Mouse (Mus musculus): ENCODE data around the gene Mad1l1.

The Mad1l1 gene

DNA sequence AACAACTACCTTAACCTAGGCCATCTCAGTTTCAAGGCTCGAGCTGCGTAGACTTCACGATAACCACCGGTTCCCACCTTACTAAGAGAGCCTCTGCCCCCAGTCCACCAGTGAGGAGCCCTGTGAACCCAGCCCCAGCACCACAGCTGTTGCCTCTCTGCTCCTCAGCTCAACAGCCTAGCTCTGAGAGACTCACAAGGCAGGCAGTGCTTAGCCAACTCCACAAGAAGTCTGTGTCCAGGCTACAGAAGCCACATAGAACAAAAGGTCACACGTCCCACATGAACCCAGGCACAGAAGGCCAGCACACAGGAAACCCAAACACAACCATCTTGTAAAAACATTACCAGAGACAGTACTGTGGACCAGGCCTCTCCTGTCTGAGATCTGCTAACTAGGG is 62.7 kb downstream of the Mad1l1 start:
- DNase-seq = peak in 1 of 2 experiments; percentile 49

- DNase-seq = no peak
These were observed 63.3 kb downstream of the Mad1l1 start for GRCm38 (mm10) chr5:140258035-140258434.

DNA sequence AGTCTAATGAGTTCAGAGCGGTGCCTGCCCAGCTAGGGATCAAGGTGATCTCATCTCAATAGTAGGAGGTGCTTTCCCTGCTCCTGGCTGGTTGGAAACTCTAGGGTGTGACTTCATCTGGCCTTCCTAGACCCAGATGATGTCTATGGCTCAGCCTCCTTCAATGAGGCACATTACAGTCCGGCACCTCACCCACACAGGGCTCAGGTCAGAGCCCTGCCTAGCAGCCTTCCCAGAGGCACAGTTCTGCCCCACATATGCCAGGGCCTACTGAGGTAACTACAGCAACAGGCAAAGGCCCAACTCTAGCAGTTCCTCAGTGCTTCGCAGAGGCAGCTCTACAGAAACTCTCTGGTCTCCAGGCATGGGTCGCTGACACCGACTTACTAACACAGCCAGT is 63.9 kb downstream of the Mad1l1 start:
- no peak for DNase-seq

- DNase-seq = no peak
These were observed 64.7 kb downstream of the Mad1l1 start for GRCm38 (mm10) chr5:140256685-140257084.

DNA sequence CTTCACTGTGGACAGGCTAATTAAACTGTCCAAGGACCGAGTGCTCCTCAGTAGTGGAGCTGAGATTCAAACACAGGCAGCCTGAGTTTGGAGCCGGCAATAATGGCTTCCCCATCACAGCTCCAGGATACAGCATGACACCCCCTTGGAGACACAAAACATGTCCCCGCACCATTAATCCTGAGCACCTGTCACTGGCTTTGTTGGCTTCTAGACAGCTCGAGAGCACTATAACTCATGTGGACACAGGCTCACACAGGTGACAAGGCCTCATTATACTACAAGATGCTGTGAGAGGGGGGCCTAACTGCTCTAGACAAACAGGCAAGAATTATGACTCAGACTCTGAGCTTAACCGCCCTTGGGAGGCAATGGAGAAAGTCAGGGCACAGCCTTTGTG is 66.1 kb downstream of the Mad1l1 start:
- no peak for DNase-seq

DNA sequence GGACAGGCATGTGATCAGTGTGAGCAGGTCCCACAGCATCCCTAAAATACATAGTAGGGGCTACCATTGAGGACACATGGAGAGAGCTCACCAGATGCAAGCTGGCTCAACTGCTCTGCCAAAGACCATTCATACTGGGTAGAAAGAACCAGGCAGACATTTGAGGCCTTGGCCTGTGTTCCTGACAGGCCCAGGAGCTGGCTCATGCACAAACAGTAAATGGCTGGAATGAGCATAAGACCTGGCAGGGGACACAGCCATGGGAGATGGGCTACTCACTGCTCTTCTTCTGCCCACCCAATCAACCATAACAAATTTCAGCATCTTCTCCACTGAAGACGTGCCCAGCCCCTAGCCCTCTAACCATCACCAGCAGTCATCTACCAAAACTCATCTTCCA is 66.7 kb downstream of the Mad1l1 start:
- no peak for DNase-seq

- no peak for DNase-seq
These were observed 69.4 kb downstream of the Mad1l1 start for GRCm38 (mm10) chr5:140251989-140252388.

DNA sequence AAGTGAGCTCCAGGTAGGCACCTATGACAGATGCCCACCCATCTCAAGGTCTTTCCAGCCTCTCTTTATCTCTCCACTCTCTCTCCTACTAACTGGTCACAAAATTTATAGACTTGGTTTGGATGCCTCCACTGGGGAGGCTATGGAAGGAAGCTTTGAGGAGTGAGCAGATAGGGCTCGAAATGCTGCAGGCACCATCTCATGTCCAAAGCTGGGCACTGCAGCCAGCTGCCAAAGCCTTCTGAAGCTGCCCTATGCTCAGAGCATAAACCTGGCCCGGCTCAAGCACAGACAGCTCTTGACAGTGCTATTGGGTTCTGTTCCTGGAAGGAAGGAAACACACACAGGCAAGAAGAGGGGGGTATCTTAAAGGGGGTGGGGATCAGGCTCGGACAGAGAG is 71.0 kb downstream of the Mad1l1 start:
- DNase-seq = no peak

DNA sequence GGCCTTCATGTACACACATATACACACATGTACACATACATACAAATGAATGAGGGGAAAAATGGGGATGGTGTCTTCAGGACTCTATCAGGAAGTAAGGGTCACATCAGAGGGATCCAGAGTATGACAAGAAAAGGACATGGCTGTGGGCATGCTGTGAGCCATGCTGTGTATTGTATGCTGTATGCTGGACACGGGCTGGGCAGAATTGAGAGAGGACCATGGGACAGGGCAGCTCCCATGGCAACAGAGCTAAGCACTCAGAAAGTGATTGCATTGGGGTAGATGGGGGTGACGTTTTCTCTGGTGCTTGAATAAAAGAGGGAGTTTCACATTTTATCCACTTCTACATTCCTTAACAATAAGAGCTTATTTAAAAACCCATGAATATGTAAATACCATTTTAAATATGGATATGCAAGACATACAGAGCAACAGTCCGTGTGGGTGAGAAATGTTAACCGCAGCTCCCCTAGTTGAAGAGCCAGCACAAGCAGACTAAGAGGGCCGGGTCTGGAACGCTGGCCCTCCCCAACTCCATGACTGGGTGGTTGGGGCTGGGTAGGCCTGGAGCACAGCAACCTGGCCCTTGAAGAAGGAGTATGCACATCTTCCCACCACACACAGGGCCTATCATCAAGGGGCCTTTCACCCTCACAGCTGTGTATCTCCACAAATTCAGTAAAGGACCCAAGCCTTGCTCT is 71.8 kb downstream of the Mad1l1 start:
- DNase-seq = no peak

DNA sequence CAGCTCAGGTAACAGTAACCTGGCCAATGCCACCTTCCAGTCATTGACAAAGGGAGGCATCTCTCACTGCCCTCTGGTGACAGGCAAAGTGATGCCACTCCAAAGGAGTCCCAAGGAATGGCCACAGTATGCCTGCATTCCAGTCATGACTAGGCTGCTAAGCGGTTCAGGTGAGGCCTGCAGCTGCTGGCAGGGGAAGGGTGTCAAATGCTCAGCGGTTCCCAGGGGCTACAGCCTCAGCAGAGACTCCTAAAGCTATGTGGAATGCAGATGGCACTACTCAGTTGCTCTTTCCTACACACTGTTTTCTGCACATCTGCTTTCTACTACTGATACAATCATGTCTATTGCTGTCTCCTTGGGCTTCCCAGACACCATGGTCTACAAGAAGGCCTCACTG is 73.3 kb downstream of the Mad1l1 start:
- DNase-seq = no peak

DNA sequence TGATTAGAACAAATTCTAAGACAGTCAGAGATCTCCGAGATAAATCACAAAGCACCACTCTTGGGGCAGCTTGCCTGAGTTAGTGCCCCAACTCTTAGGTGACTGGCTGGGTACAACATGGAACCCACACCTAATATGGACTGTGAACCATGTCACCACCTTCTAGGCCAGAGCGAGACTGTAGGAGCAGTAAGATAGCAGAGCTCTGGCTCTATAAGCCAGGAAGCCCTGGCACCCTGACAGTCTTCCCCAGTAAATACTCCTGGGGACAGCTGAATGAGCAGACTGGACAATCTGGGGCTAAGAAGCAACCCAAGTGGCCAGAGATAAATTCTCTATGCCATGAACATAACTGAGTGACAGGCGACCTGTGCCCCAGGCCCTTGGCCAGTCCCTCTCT is 81.1 kb downstream of the Mad1l1 start:
- DNase-seq = no peak

GRCm38 (mm10) chr5:140238880-140239279 is 82.5 kb downstream of the Mad1l1 start:
- no peak for DNase-seq

DNA sequence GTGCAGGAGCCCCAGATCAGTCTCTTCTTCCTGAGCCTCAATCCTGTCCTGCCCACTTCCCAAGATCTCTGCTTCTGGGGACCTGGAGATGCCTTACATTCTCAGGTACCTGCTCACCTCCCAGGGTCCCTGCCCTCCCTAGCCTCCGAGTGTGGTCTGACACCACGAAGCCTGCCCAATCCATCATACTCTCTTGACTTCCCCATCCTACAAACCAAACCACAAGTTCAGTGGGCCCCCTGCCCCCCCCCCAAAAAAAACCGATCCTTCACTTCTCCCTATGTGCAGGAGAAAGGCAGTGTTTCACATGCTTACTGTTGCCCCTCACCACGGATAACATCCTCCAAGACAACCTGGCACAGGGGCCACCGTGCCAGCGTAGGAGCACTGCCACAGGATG is 90.5 kb downstream of the Mad1l1 start:
- DNase-seq = no peak

DNA sequence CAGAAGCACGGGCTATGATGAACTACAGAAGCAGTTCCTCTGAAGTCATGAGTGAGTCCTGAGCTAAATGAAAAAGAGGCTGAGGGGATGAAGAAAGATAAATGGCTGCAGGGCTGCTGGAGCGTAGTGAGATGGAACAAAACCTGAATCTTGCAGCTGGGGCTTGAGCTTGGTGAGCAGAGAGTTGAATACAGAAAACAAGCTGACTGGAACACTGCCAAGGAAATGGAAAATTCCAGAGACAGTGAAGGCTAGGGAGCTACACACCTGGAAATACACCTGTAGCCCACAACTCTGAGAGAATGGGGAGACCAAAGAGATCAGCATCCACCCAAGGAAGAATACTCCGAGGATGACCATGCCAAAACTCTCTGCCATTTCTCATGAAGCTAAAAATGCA is 93.0 kb downstream of the Mad1l1 start:
- DNase-seq = peak; percentile 31 to 32

DNA sequence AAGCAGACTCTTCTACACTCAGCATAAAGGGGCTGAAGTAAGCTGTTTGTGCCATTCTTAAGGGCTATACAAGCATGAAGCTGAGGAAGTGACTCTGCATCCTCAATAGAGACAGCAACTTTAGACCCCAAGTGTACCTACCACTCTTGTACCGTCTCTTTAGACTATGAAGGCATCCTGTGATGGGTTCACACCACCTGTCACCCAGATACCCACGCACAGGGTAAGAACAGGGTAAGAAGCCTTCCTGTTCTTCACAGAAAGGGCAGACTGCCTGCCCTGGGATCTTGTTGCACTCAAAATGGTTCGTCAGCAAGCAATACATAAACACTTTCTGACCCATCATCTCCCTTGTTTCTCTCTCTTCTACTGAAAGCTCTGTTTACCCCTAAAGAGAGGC is 94.5 kb downstream of the Mad1l1 start:
- no peak for DNase-seq

DNA sequence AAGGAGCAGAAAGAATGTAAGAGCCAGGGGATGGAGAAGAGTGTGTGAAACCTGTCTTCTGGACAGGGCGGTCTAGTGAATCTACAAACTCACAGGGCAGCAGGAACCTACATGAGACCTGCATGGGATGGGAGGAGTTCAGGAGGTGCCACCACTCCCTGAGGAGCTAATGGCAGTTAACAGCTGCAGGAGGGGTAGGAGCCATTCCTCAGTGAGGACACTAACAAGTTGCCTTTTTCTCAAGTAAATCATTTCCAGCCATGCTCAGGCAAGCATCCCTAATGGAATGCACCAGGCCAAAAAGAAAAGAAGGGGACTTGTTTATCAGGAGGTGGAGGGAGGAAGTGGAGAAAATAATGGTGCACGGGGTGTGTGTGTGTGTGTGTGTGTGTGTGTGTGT is 95.5 kb downstream of the Mad1l1 start:
- peak; percentile 20 to 44 for DNase-seq

DNA sequence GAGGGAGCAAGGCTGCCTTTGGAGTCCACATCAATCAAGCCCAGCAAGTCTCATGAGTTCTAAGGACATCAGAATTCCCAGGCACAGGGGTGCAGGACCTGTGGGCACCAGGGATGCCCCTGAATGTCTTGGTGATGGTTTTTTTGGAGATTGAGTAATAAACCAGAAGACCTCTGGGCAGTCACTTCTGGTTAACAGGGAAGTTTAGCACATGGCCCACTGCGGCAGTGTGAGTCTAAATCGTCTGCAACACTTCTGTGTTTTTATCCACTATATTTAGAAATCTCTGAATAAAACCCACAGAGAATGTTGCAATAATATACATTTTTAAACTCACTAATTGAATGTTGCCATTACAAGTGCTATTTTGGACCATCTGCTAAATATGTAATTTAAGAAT is 96.2 kb downstream of the Mad1l1 start:
- DNase-seq = no peak

- no peak for DNase-seq
These were observed 98.0 kb downstream of the Mad1l1 start for GRCm38 (mm10) chr5:140223070-140224053.

GRCm38 (mm10) chr5:140221016-140221650 is 100.2 kb downstream of the Mad1l1 start:
- peak; percentile 36 to 74 for DNase-seq

DNA sequence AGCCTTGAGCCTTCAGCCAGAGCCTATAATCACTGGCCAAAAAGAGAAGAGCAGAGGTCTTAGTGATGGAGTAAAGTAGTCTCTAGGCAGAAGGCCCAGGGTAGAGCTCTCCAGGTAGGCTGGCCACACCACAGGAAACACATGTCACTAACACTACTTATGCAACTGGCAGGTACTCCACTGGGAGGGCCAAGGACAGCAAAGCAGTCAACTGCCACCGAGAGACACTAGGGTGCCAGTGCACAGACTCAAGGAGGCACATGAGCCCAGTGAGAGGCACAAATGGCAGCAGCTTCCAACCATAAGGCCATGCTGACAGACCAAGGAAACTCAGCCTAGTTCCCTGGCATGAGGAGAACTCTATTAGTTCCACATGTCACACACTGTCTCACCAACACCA is 102.1 kb downstream of the Mad1l1 start:
- no peak for DNase-seq

DNA sequence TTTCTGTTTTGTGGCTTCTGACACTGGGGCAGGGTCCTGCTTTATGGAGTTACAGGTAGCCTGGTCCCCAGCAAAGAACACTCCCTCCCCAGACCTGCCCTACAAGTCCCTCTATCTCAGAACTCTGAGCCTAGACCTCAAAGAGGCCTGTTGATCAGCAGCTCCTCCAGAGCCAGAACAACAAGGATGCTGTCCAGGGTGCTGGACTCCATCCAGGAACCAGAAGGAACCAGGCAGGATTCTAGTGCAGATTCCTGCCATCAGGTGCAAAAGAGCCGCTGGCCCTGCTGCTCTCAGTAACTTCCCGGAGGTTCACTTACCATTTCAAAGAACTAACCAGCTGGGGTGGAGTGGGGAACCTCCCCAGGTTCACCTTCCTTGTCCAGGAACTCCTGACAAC is 103.5 kb downstream of the Mad1l1 start:
- peak in 1 of 2 experiments; percentile 68 for DNase-seq

- no peak for DNase-seq
These were observed 104.3 kb downstream of the Mad1l1 start for GRCm38 (mm10) chr5:140217083-140217482.

DNA sequence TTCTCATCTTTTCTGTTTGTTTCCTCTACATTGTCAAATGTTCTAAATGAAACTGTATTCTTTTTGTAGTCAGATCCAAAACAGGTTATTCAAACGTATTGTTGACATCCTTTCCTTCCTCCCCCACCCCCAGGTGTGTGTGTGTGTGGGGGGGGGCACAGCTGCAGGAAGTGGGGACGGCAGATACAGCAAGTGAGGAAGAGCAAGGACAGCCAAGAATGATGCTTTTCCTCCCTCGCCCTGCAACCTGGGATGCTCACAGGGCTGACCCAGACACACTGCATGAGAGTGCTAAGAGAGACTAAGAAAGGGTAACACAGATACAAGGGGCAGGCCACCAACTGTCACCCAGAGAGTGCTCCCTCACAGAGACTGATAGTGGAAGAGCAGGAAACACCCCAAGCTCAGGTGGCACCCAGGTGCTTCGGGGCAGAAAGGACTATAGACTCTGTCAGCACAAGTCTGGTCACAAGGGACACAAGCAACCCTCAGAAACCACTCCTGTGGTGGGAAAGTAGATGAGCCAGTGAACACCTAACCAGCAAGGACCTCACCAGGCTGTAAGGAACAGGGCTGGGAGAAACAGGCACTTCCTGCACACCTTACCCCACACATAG is 105.8 kb downstream of the Mad1l1 start:
- no peak for DNase-seq
